Mouse (Mus musculus): ENCODE measurements around the gene Shf.

Shf gene

DNA sequence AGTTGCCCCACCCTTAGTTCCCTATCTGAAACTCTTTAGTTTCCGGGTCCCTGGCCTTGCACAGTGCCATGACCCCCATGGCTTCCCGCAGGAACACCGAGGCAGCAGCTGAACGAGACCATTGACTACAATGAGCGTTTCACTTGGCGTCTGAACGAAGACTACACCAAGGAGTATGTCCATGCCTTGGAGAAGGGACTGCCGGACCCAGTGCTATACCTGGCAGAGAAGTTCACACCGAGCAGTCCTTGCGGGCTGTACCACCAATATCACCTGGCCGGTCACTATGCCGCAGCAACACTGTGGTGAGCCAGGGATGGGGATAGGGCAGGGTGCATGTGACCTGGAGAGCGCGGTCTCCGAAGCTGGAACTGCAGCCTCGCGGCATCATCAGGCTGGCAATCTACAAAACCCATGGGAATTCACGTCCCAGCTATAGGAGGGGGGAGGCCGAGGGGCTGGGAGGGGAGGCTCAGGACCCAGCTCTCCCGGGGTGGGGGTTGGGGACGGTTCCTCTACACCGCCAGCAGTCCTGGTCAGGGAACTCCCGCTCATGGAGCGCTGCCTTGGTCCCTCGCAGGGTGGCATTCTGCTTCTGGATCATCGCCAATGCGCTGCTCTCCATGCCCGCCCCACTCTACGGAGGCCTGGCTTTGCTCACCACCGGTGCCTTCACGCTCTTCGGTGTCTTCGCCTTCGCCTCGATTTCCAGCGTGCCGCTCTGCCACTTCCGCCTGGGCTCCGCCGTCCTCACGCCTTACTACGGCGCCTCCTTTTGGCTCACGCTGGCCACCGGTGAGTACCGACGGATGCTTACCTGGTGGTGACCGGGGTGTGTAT is 67.7 kb downstream of the Shf start:
- no peak for DNase-seq

DNA sequence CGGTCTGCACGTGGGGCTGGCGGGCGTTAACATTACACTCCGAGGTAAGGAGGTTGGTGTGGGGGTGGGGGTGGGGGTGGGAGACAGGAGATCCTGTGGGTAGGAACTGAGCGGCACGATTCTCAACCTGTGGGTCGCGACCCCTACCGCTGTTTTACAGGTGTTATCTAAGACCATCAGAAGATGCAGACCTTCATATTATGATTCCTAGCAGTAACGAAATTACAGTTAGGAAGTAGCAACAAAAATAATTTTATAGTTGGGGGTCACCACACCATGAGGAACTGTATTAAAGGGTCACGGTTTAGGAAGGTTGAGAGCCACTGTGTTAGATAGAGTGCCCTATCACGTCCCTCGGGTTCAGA is 68.3 kb downstream of the Shf start:
- DNase-seq = no peak

DNA sequence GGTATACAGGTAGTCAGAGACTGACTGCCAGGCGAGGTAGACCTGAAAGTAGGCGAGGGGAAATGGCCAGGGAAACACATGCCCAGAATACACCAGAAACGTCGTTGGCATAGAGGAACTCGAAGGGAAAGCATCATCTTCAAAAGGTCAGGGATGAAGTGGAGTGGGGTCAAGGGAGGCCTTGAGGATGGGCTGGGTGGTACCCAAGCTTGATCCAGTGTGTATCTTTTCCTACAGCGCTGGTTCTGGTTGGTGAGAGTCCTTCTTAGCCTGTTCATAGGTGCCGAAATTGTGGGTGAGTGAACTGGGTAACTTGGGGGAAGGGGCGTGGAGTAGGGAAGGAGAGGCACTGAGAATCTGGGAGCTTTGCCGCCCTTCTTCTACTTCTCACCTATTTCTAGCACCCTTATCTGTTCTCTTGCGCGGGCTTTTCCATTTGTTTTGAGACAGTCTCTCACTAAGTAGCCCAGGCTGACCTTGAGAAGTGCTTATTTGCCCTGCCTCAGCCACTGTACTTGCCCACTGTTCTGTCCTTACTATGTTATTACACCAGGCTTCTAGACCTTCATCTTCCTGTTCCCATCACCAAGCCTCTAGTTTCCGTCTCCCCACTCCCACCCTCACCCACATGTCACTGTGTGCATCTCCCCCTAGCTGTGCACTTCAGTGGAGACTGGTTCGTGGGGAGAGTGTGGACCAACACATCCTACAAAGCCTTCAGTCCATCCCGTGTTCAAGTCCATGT is 68.9 kb downstream of the Shf start:
- no peak for DNase-seq

All from kidney, adult 9 months (tissue).